In the genomic region with DNA sequence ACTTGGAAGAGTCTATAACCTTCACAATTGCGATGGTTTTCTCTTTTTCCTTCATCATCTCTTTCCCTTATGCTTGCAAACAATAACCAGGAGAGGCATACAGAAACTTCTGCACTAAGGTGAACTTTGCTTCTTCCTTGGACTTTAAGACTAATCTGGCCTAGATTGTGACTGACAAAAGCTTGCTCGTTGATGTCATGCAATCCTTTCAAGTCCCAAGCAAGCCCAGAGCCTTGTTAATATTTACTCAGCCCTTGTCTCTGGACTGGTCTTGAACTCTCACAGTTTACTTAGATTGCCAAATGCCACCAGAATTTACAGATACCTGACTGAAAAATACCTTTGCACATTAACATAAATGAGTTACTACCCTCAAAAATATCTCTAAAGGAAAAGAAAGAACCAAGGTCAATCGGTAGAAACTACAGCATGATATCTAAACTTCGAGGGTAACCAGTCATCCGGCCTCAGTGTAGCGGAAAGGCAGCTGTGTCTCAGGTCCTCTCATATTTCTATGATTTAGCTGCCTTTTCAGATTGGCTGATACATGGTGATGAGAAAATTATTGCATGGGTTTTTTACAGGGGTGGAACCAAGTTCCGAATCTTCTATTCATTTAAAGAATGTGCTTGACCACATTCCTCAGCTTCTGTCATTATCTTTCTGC, we compare ENCODE assay signal across 30 mouse cellular contexts. TPM values are rescaled to one million over a fixed set of nuclear protein-coding genes. Genes with fewer than 3 reads are reported as not detected.
A peak's percentile ranks its signal among the peaks of the same experiment; 100 is the strongest.
DNase-seq lines count a peak whose midpoint lies in the region; ATAC-seq and TF ChIP-seq lines count a peak whose summit lies in the region.
"Had no signal": no experiment of that assay in that cellular context is flagged by ENCODE, and none has a peak within 500 bp of the region (broad histone marks: within the 10 kb centered on the region; RNA-seq: fewer than 3 reads in every experiment).

No protein-coding gene starts in this region.

- H3K4me3 ChIP-seq in liver, adult 2 months (ENCODE audit: insufficient read depth, low read depth, low read length) = no peak overlapping the region
- no peak overlapping the region for H3K4me3 ChIP-seq in liver, embryonic 12.5 days
- peak overlapping the region; percentile 38 for H3K4me3 ChIP-seq in intestine, postnatal 0 days (ENCODE audit: low read depth, low read length)
- no peak overlapping the region for H3K4me3 ChIP-seq in heart, embryonic 11.5 days (ENCODE audit: low read depth, low read length)
- H3K4me3 ChIP-seq in heart, adult 2 months = no peak overlapping the region
- H3K4me3 ChIP-seq: embryonic facial prominence, embryonic 13.5 days; forebrain, embryonic 10.5 days; forebrain, embryonic 15.5 days; heart, embryonic 12.5 days; hindbrain, embryonic 13.5 days; midbrain, embryonic 13.5 days; neural tube, embryonic 15.5 days had no signal

- no peak for TF ChIP-seq POLR2A in liver, adult 2 months (IDR thresholded peaks at IDR 0.05; ENCODE audit: extremely low read depth, insufficient read depth, low read length)
- no peak for TF ChIP-seq POLR2A in heart, adult 2 months (IDR thresholded peaks at IDR 0.05; ENCODE audit: insufficient read depth, low read depth, low read length)

- no peaks in the 10 kb centered on the region for H3K4me1 ChIP-seq in liver, adult 2 months (ENCODE audit: control insufficient read depth, insufficient read depth, low read length)
- H3K4me1 ChIP-seq in liver, embryonic 12.5 days = no peaks in the 10 kb centered on the region
- H3K4me1 ChIP-seq in intestine, postnatal 0 days (replicated peaks; ENCODE audit: control insufficient read depth, insufficient read depth, low read length) = no peaks in the 10 kb centered on the region
- H3K4me1 ChIP-seq in heart, embryonic 11.5 days (ENCODE audit: control insufficient read depth, insufficient read depth, low read length) = no peaks in the 10 kb centered on the region
- H3K4me1 ChIP-seq in heart, adult 2 months (ENCODE audit: control insufficient read depth, insufficient read depth, low read length) = no peaks in the 10 kb centered on the region
- H3K4me1 ChIP-seq: embryonic facial prominence, embryonic 13.5 days; forebrain, embryonic 10.5 days; forebrain, embryonic 15.5 days; heart, embryonic 12.5 days; hindbrain, embryonic 13.5 days; midbrain, embryonic 13.5 days; neural tube, embryonic 15.5 days had no signal

- 67% methylated on average over 7 of the region's 7 CpGs for WGBS in liver, adult 2 months
- WGBS in liver, embryonic 12.5 days (ENCODE audit: insufficient replicate concordance) = 67% methylated on average over 7 of the region's 7 CpGs
- 49% methylated on average over 7 of the region's 7 CpGs for WGBS in intestine, postnatal 0 days
- WGBS in heart, embryonic 11.5 days (ENCODE audit: insufficient replicate concordance) = 84% methylated on average over 7 of the region's 7 CpGs
- 82% methylated on average over 7 of the region's 7 CpGs for WGBS in heart, adult 2 months

- no peaks in the 10 kb centered on the region for H3K36me3 ChIP-seq in liver, adult 2 months (ENCODE audit: control insufficient read depth, insufficient read depth, low read length)
- no peaks in the 10 kb centered on the region for H3K36me3 ChIP-seq in liver, embryonic 12.5 days
- H3K36me3 ChIP-seq in intestine, postnatal 0 days (ENCODE audit: control insufficient read depth, insufficient read depth) = no peaks in the 10 kb centered on the region
- no peaks in the 10 kb centered on the region for H3K36me3 ChIP-seq in heart, embryonic 11.5 days (ENCODE audit: control insufficient read depth, insufficient read depth, low read length)
- H3K36me3 ChIP-seq in heart, adult 2 months (ENCODE audit: control insufficient read depth, insufficient read depth, low read length) = no peaks in the 10 kb centered on the region
- H3K36me3 ChIP-seq: embryonic facial prominence, embryonic 13.5 days; forebrain, embryonic 10.5 days; forebrain, embryonic 15.5 days; heart, embryonic 12.5 days; hindbrain, embryonic 13.5 days; midbrain, embryonic 13.5 days; neural tube, embryonic 15.5 days had no signal

- peak; percentile 52 for DNase-seq in liver, adult 2 months (ENCODE audit: extremely low read depth, low read depth, low spot score)
- DNase-seq in kidney, postnatal 10 days = peak; percentile 11
- peak; percentile 62 for DNase-seq in yolk sac, embryonic 10.5 days (ENCODE audit: low spot score)
- no peak for DNase-seq in heart, adult 2 months
- DNase-seq: adrenal gland, postnatal 25 days; B cell, adult 2 months; cerebellum, adult 11-12 months; cerebellum, adult 9-11 months; gastrocnemius, postnatal 25 days; heart, adult 11 months; heart, postnatal 4 days; layer of hippocampus, adult 9-11 months; liver; lung, adult 18-20 months; right cerebral cortex, postnatal 25 days; thymus, postnatal 4 days had no signal

- no peak overlapping the region for H3K27ac ChIP-seq in liver, adult 2 months (replicated peaks; ENCODE audit: insufficient read depth, low read depth, low read length)
- H3K27ac ChIP-seq in liver, embryonic 12.5 days = no peak overlapping the region
- peak overlapping the region; percentile 58; the same call in 1 of the 2 replicates for H3K27ac ChIP-seq in intestine, postnatal 0 days (ENCODE audit: low read depth, low read length)
- no peak overlapping the region for H3K27ac ChIP-seq in heart, embryonic 11.5 days (ENCODE audit: low read depth, low read length)
- no peak overlapping the region for H3K27ac ChIP-seq in heart, adult 2 months
- H3K27ac ChIP-seq: embryonic facial prominence, embryonic 13.5 days; forebrain, embryonic 10.5 days; forebrain, embryonic 15.5 days; hindbrain, embryonic 13.5 days; macrophage; midbrain, embryonic 13.5 days; neural tube, embryonic 15.5 days had no signal

- no peak for TF ChIP-seq CTCF in liver, adult 2 months (IDR thresholded peaks at IDR 0.05; ENCODE audit: low read depth, low read length)
- TF ChIP-seq CTCF in intestine, postnatal 0 days (IDR thresholded peaks at IDR 0.05; ENCODE audit: low read depth) = no peak
- TF ChIP-seq CTCF in heart, adult 2 months (IDR thresholded peaks at IDR 0.05) = no peak

- intact Hi-C loops in heart, adult 2 months (cut with DNase I) = no loop called here

- no peaks in the 10 kb centered on the region for H3K9me3 ChIP-seq in liver, embryonic 12.5 days (replicated peaks)
- no peaks in the 10 kb centered on the region for H3K9me3 ChIP-seq in intestine, postnatal 0 days (ENCODE audit: control insufficient read depth)
- no peaks in the 10 kb centered on the region for H3K9me3 ChIP-seq in heart, embryonic 11.5 days (replicated peaks; ENCODE audit: control insufficient read depth, low read length)
- H3K9me3 ChIP-seq: embryonic facial prominence, embryonic 13.5 days; forebrain, embryonic 10.5 days; forebrain, embryonic 15.5 days; heart, embryonic 12.5 days; hindbrain, embryonic 13.5 days; midbrain, embryonic 13.5 days; neural tube, embryonic 15.5 days had no signal

- TF ChIP-seq EP300 in heart, adult 2 months (IDR thresholded peaks at IDR 0.05; ENCODE audit: insufficient read depth, low read depth, low read length) = no peak

- no peak overlapping the region for H3K4me2 ChIP-seq in liver, embryonic 12.5 days
- no peak overlapping the region for H3K4me2 ChIP-seq in intestine, postnatal 0 days (replicated peaks; ENCODE audit: low read depth)
- H3K4me2 ChIP-seq in heart, embryonic 11.5 days = no peak overlapping the region
- H3K4me2 ChIP-seq: embryonic facial prominence, embryonic 13.5 days; forebrain, embryonic 15.5 days; heart, embryonic 12.5 days; hindbrain, embryonic 13.5 days; midbrain, embryonic 13.5 days; neural tube, embryonic 15.5 days had no signal

- H3K9ac ChIP-seq in liver, adult 2 months (ENCODE audit: low read depth, low read length) = no peak overlapping the region
- H3K9ac ChIP-seq in liver, embryonic 12.5 days = no peak overlapping the region
- H3K9ac ChIP-seq in intestine, postnatal 0 days (ENCODE audit: low read depth, low read length) = no peak overlapping the region
- H3K9ac ChIP-seq in heart, embryonic 11.5 days (ENCODE audit: low read depth, low read length) = no peak overlapping the region
- no peak overlapping the region for H3K9ac ChIP-seq in heart, adult 2 months (ENCODE audit: low read depth, low read length)
- H3K9ac ChIP-seq: embryonic facial prominence, embryonic 13.5 days; forebrain, embryonic 15.5 days; heart, embryonic 12.5 days; hindbrain, embryonic 13.5 days; midbrain, embryonic 13.5 days; neural tube, embryonic 15.5 days had no signal

- H3K27me3 ChIP-seq in liver, adult 2 months (ENCODE audit: control insufficient read depth, insufficient read depth, low read length) = no peaks in the 10 kb centered on the region
- no peaks in the 10 kb centered on the region for H3K27me3 ChIP-seq in liver, embryonic 12.5 days (replicated peaks)
- no peaks in the 10 kb centered on the region for H3K27me3 ChIP-seq in intestine, postnatal 0 days (replicated peaks; ENCODE audit: control insufficient read depth, insufficient read depth, low read length)
- H3K27me3 ChIP-seq in heart, embryonic 11.5 days (ENCODE audit: control insufficient read depth, insufficient read depth, low read length) = no peaks in the 10 kb centered on the region
- H3K27me3 ChIP-seq in heart, adult 2 months (ENCODE audit: control insufficient read depth, insufficient read depth, low read length) = no peaks in the 10 kb centered on the region
- H3K27me3 ChIP-seq: embryonic facial prominence, embryonic 13.5 days; forebrain, embryonic 15.5 days; heart, embryonic 12.5 days; hindbrain, embryonic 13.5 days; midbrain, embryonic 13.5 days; neural tube, embryonic 15.5 days had no signal

- no peaks in the 10 kb centered on the region for H3K79me2 ChIP-seq in liver, adult 2 months (ENCODE audit: control insufficient read depth, insufficient read depth, low read length)
- no peaks in the 10 kb centered on the region for H3K79me2 ChIP-seq in heart, adult 2 months (replicated peaks; ENCODE audit: control insufficient read depth, insufficient read depth, low read length)

- ATAC-seq in liver, embryonic 12.5 days = no peak
- peak; percentile 93 for ATAC-seq in intestine, postnatal 0 days
- ATAC-seq in heart, embryonic 11.5 days (replicated peaks; ENCODE audit: insufficient number of reproducible peaks, low FRiP score, low TSS enrichment) = no peak
- ATAC-seq: forebrain, embryonic 15.5 days; lung, postnatal 0 days; midbrain, embryonic 13.5 days had no signal

RNA-seq across cellular contexts. Expression of gene Tfec, which starts 42.2 kb away (rescaled TPM):
- 5.5 and 6.6 TPM in 2 replicates for total RNA-seq in liver, adult 2 months (2014; rRNA removed)
- polyA plus RNA-seq in liver, adult 2 months (2012; rRNA removed) = 0.55 and 0.99 TPM in 2 replicates
- polyA plus RNA-seq in liver, embryonic 12.5 days (2016; fragmentation: Nextera tagmentation; extraction: Ambion mirVana) = 2.9 and 3.7 TPM in 2 replicates
- polyA plus RNA-seq in intestine, postnatal 0 days (2015; fragmentation: Nextera tagmentation; extraction: Ambion mirVana) = 79.5 and 96.7 TPM in 2 replicates
- polyA plus RNA-seq in heart, embryonic 11.5 days (2014; fragmentation: Nextera tagmentation; extraction: Ambion mirVana) = 0.25 and 0.37 TPM in 2 replicates
- under 1 TPM; 0.18 to 0.26 TPM for total RNA-seq in heart, adult 2 months (2021)
- 0.10 and 0.15 TPM in 2 replicates for polyA plus RNA-seq in heart, adult 2 months (2012; rRNA removed)
- total RNA-seq: gastrocnemius, adult 18-20 months had no signal
- polyA plus RNA-seq: testis, adult 2 months had no signal

Comparison
In these comparisons a context has a peak if more than half of its experiments do, and no peak if none do; other contexts are left out.
1. DNase-seq: peak in liver, adult 2 months (single experiment), kidney, postnatal 10 days (single experiment) and yolk sac, embryonic 10.5 days (single experiment); none in heart, adult 2 months (0 of 2).
2. RNA of gene Tfec, which starts 42.2 kb away (polyA plus RNA-seq): 79.5 to 96.7 TPM in intestine, postnatal 0 days; 2.9 to 3.7 TPM in liver, embryonic 12.5 days, 0.55 to 0.99 TPM in liver, adult 2 months, 0.25 to 0.37 TPM in heart, embryonic 11.5 days and 0.10 to 0.15 TPM in heart, adult 2 months; every median in the first group is over 10 times any median in the second.